Mouse (Mus musculus): ENCODE results near the gene Uchl1.

DNA sequence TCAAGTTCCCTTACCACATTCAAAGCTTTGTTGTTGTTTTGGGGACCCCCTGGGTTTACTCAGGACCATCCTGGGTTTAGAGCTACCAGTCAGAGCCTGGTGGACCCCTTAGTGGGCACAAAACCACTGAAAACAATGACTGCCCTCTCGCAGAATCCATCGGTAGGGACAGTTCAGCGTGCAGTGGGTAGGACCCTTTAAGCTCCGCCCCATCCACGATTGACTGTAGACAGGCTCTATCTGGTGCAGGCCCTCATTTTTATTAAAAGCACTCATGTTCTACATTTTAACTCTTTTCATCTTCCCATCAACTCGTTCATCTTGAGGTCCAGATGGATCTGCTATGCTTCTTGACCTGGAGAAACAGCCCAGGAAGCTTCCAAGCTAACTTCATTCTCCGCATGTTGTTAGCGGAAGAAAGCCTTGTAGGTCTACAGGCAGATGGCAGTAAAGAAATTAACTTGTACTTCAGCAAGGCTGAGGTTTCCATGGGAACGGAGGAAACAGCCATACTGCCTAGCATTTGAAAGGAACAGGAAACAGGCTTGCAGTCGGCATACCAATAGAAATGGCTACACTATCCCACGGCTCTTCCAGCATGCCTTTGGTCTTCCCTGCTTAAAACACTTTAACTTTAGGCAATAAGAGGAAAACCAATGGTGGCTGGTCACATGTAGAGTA, 54.9 kb downstream of the Uchl1 start:
- TF ChIP-seq CTCF (IDR thresholded peaks at IDR 0.05; ENCODE audit: low read depth, low read length) (no peak), GATA1 (IDR thresholded peaks at IDR 0.05; ENCODE audit: borderline replicate concordance, low read length) (no peak), POLR2AphosphoS5 (IDR thresholded peaks at IDR 0.05; ENCODE audit: insufficient replicate concordance, low read depth, low read length) (no peak), TAL1 (conservative IDR thresholded peaks at IDR 0.05; ENCODE audit: low read depth, low read length) (no peak)
